Mouse (Mus musculus) inflammation-experienced regulatory T-cells, adult 16 weeks (primary cell): ENCODE results near the gene Tmem42. TPM values are rescaled to one million over a fixed set of nuclear protein-coding genes. Genes with fewer than 3 reads are reported as not detected.

ENCODE experiments used
- polyA plus RNA-seq: library from polyadenylated mRNA; unstranded; fragments of 100-300 nt; shearing (Covaris generic); gene quantifications from one replicate; pipeline ENCODE4 v1.2.1, GENCODE M21; 2017

The Tmem42 gene
- 18.6 TPM for polyA plus RNA-seq

GRCm38 (mm10) chr9:123020995-123021631, at the start of gene Tmem42:
TSS of gene Tmem42 (plus strand) at chr9:123021326.

GRCm38 (mm10) chr9:123034426-123034825, 13.3 kb downstream of the Tmem42 start, which contains the start of gene Tgm4:
TSS of gene Tgm4 (plus strand) at chr9:123034726.

Other genes with a start within 250 kb of the Tmem42 start
- gene Tcaim, start 215.8 kb upstream of the Tmem42 start, polyA plus RNA-seq, result 20.0 TPM
- 1.4 TPM for gene Gm35549, start 177.3 kb upstream of the Tmem42 start, polyA plus RNA-seq
- 118 TPM for gene Zfp445, start 155.3 kb upstream of the Tmem42 start, polyA plus RNA-seq
- 6.6 TPM for gene Zkscan7, start 135.6 kb upstream of the Tmem42 start, polyA plus RNA-seq
- gene Zfp105, start 98.3 kb upstream of the Tmem42 start, polyA plus RNA-seq, result not detected
- gene 1110059G10Rik, start 70.3 kb upstream of the Tmem42 start, polyA plus RNA-seq, result 34.1 TPM
- gene Kif15, start 70.3 kb upstream of the Tmem42 start, polyA plus RNA-seq, result 6.9 TPM
- 1.0 TPM for gene Tgm4, start 13.4 kb downstream of the Tmem42 start, polyA plus RNA-seq
- 20.6 TPM for gene Zdhhc3, start 91.9 kb downstream of the Tmem42 start, polyA plus RNA-seq
- gene Exosc7, start 91.9 kb downstream of the Tmem42 start, polyA plus RNA-seq, result 99.4 TPM
- gene Clec3b, start 129.6 kb downstream of the Tmem42 start, polyA plus RNA-seq, result not detected
- gene Cdcp1, start 194.7 kb downstream of the Tmem42 start, polyA plus RNA-seq, result 2.8 TPM
- 0.67 TPM for gene Tmem158, start 239.4 kb downstream of the Tmem42 start, polyA plus RNA-seq